Mouse (Mus musculus) liver, embryonic 14.5 days (tissue): Measurements from ENCODE around the gene Pdlim5. TPM values are rescaled to one million over a fixed set of nuclear protein-coding genes. Genes with fewer than 3 reads are reported as not detected.

ENCODE experiments used
- ATAC-seq: fragments of 200-750 bp; cut with Nextera tagmentation; 2 replicates; pipeline ENCODE4 v1.8.0; 2017; ENCODE audit warnings: moderate number of reproducible peaks, mild to moderate bottlenecking, moderate library complexity; ENCODE audit not compliant: insufficient read depth
- DNase-seq, 3 experiments: peaks; one replicate each; pipeline ENCODE4 v3.0.0-alpha.2; 2012 to 2013; ENCODE audit warnings: low read depth in 3 of 3, low spot score in 3 of 3
- H3K27ac ChIP-seq: fragments of 300-500 bp; sonication (generic); 2 replicates; pipeline ENCODE4 v1.5.1; 2014; ENCODE audit warnings: moderate library complexity, mild to moderate bottlenecking, control low read depth, inconsistent platforms
- H3K27me3 ChIP-seq: fragments of 300-500 bp; sonication (generic); 2 replicates; pipeline ENCODE4 v1.6.1; 2014; ENCODE audit warnings: mild to moderate bottlenecking, low read length, moderate library complexity; ENCODE audit not compliant: control insufficient read depth, insufficient read depth
- H3K36me3 ChIP-seq: fragments of 300-500 bp; sonication (generic); replicated peaks from 2 replicates; pipeline ENCODE4 v1.6.1; 2014; ENCODE audit warnings: low read depth; ENCODE audit not compliant: control insufficient read depth, insufficient read depth
- H3K4me1 ChIP-seq, 2 experiments: fragments of 200-500 bp in 1 of 2; fragments of 300-500 bp in 1 of 2; sonication (generic) in 1 of 2; replicated peaks; 2 replicates each; pipeline ENCODE4 v1.6.1; 2012 to 2014; ENCODE audit warnings: antibody characterized with exemption in 1 of 2, inconsistent platforms in 1 of 2, low read length in 1 of 2; ENCODE audit not compliant: control insufficient read depth in 2 of 2, insufficient read depth in 2 of 2
- H3K4me2 ChIP-seq: fragments of 300-500 bp; sonication (generic); 2 replicates; pipeline ENCODE4 v1.6.1; 2014; ENCODE audit warnings: low read depth, mild to moderate bottlenecking, control low read depth, moderate library complexity
- H3K4me3 ChIP-seq, 2 experiments: fragments of 200-500 bp in 1 of 2; fragments of 300-500 bp in 1 of 2; sonication (generic) in 1 of 2; 2 replicates each; pipeline ENCODE4 v1.5.1; 2012 to 2014; ENCODE audit warnings: low read depth in 2 of 2, low read length in 2 of 2, mild to moderate bottlenecking in 2 of 2, control low read depth in 1 of 2, inconsistent platforms in 1 of 2, moderate library complexity in 1 of 2; ENCODE audit not compliant: insufficient read depth in 1 of 2
- H3K9ac ChIP-seq: fragments of 300-500 bp; sonication (generic); replicated peaks from 2 replicates; pipeline ENCODE4 v1.6.1; 2014; ENCODE audit warnings: mild to moderate bottlenecking, control low read depth, moderate library complexity
- H3K9me3 ChIP-seq: fragments of 300-500 bp; sonication (generic); 2 replicates; pipeline ENCODE4 v1.6.1; 2016; ENCODE audit warnings: low read length, mixed read lengths; ENCODE audit not compliant: control insufficient read depth
- CTCF ChIP-seq: IDR thresholded peaks from 2 replicates; pipeline ENCODE4 v1.5.1; 2016; ENCODE audit warnings: antibody characterized with exemption, low read depth, control low read depth
- EP300 ChIP-seq: IDR thresholded peaks from 2 replicates; pipeline ENCODE4 v1.6.1; 2016; ENCODE audit warnings: antibody characterized with exemption, low read depth
- WGBS: fragments of 180-500 bp; shearing (Covaris S2); extraction: QIAGEN DNeasy Blood & Tissue Kit; methylation state at CpG from one replicate; pipeline ENCODE4 v1.1.7; 2014; ENCODE audit not compliant: insufficient replicate concordance; 5-methylcytosine and 5-hydroxymethylcytosine counted together
- polyA plus RNA-seq, 2 experiments: library from polyadenylated mRNA; depleted of rRNA in 1 of 2; stranded (reverse) in 1 of 2; unstranded in 1 of 2; fragments of >200 nt; fragmentation: Nextera tagmentation in 1 of 2; extraction: Ambion mirVana in 1 of 2; gene quantifications; 2 replicates each; pipeline versions ENCODE4 v1.2.1 to v1.2.3; 2012 to 2014

Pdlim5 gene
- polyA plus RNA-seq, 2 experiments: 7.9 to 8.4 TPM

- H3K27me3 ChIP-seq: no peaks in the 10 kb centered on the region
- 4% methylated on average over 1 of the region's 1 CpGs for WGBS
- H3K9ac ChIP-seq: no peak overlapping the region
- H3K36me3 ChIP-seq: no peaks in the 10 kb centered on the region
- H3K9me3 ChIP-seq: no peaks in the 10 kb centered on the region
- H3K4me2 ChIP-seq: no peak overlapping the region
- H3K4me3 ChIP-seq: no peak overlapping the region
- no peak overlapping the region for H3K27ac ChIP-seq
- DNase-seq: no peak
- peak; percentile 26; the same call in 1 of the 2 replicates for TF ChIP-seq CTCF
- no peak for TF ChIP-seq EP300
- H3K4me1 ChIP-seq: peaks cover 0 to 3% of the 10 kb centered on the region in 2 experiments; a peak in 1 of 4 replicates
- ATAC-seq: no peak
Measured at GRCm38 (mm10) chr3:142274993-142275392, 120.5 kb downstream of the Pdlim5 start.

DNA sequence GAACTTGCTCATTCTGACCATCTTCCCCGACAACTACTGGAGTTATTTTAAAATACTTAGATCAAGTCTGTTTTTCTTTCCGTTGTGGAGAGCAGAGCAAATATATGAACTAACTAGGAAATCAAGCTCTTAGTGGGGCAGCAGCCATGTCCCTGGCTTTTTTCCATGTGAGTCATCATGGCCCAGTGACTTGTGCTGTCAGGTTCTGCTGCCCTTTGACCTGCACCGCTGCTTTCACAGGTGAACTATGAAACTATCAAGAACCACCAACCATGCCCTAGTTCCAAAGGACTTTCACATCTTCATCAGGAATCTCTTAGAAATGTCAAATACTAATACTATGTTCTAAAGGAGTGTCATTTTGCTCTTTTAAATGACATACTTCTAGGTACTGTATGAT lies 121.0 kb downstream of the Pdlim5 start:
- no peak overlapping the region for H3K27ac ChIP-seq
- no peak overlapping the region for H3K4me2 ChIP-seq
- WGBS: 77% methylated on average over 3 of the region's 3 CpGs
- H3K9ac ChIP-seq: no peak overlapping the region
- no peaks in the 10 kb centered on the region for H3K27me3 ChIP-seq
- ATAC-seq (no peak), DNase-seq (no peak)
- TF ChIP-seq CTCF: no peak
- no peak for TF ChIP-seq EP300
- H3K4me3 ChIP-seq: no peak overlapping the region
- H3K4me1 ChIP-seq: peaks cover 0 to 3% of the 10 kb centered on the region in 2 experiments; a peak in 1 of 4 replicates
- no peaks in the 10 kb centered on the region for H3K9me3 ChIP-seq
- H3K36me3 ChIP-seq: no peaks in the 10 kb centered on the region

DNA sequence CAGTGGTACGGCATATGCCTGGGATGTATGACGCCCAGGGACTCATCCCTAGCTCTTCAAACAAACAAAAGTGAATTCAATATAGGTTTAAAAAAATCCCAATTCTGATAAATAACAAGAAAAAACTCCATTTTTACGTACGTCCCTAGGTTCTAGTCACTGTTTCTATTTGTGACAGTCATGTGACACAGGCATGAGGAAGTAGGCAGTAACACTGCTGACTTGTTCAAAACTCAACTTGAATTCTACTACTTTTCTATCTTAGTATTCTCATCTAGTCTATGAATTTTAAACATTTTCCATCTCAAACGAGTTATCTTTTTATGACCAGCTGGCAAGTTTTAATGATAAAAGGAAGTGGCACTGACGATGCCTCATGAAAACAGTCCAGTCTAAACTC lies 122.2 kb downstream of the Pdlim5 start:
- WGBS: 64% methylated on average over 6 of the region's 6 CpGs
- H3K27me3 ChIP-seq: no peaks in the 10 kb centered on the region
- no peak overlapping the region for H3K4me3 ChIP-seq
- no peaks in the 10 kb centered on the region for H3K9me3 ChIP-seq
- no peak for DNase-seq
- TF ChIP-seq CTCF (no peak), EP300 (no peak)
- H3K4me2 ChIP-seq: no peak overlapping the region
- ATAC-seq: no peak
- no peaks in the 10 kb centered on the region for H3K4me1 ChIP-seq
- H3K9ac ChIP-seq: no peak overlapping the region
- no peaks in the 10 kb centered on the region for H3K36me3 ChIP-seq
- no peak overlapping the region for H3K27ac ChIP-seq

GRCm38 (mm10) chr3:142256371-142256770 lies 139.1 kb downstream of the Pdlim5 start:
- TF ChIP-seq EP300 (no peak), CTCF (no peak)
- no peaks in the 10 kb centered on the region for H3K9me3 ChIP-seq
- WGBS: 64% methylated on average over 2 of the region's 2 CpGs
- no peaks in the 10 kb centered on the region for H3K36me3 ChIP-seq
- no peak overlapping the region for H3K4me3 ChIP-seq
- no peaks in the 10 kb centered on the region for H3K4me1 ChIP-seq
- no peak overlapping the region for H3K27ac ChIP-seq
- ATAC-seq (no peak), DNase-seq (no peak)
- no peak overlapping the region for H3K9ac ChIP-seq
- no peaks in the 10 kb centered on the region for H3K27me3 ChIP-seq
- no peak overlapping the region for H3K4me2 ChIP-seq

DNA sequence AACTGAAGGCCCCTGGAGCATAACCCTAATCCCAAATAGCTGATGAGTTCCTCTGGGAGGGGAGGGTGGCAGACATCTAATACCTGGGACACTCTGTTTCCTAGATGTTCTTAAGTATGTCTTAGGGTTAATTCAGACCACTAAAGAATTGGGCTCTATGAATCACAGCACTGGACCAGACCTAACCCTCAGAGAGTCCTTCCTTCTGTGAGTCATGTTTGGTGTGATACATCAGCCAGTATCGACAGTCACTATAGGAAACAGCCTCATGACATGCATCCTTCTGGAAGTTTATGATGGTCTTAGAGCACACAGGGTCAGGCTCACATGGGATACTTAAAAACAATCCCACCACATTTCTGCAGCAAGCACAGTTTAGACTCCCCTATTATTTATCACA lies 143.4 kb downstream of the Pdlim5 start:
- no peaks in the 10 kb centered on the region for H3K27me3 ChIP-seq
- DNase-seq (no peak), ATAC-seq (no peak)
- H3K9ac ChIP-seq: no peak overlapping the region
- H3K9me3 ChIP-seq: no peaks in the 10 kb centered on the region
- no peaks in the 10 kb centered on the region for H3K36me3 ChIP-seq
- TF ChIP-seq CTCF (no peak), EP300 (no peak)
- no peaks in the 10 kb centered on the region for H3K4me1 ChIP-seq
- no peak overlapping the region for H3K4me2 ChIP-seq
- no peak overlapping the region for H3K4me3 ChIP-seq
- H3K27ac ChIP-seq: no peak overlapping the region
- 64% methylated on average over 1 of the region's 1 CpGs for WGBS
